Mouse (Mus musculus) myocyte (in vitro differentiated cells): ENCODE measurements at regions not wholly inside any gene's neighbourhood (a gene's known extent, or its start where the extent isn't known, plus 50 kb on each side); places are given as distances from the start of the nearest gene placed in this dataset.

Source experiments
- CEBPB ChIP-seq: IDR thresholded peaks from 2 replicates; pipeline ENCODE4 v1.6.1; 2011; ENCODE audit warnings: mild to moderate bottlenecking, moderate library complexity; ENCODE audit not compliant: poor library complexity, insufficient read depth, severe bottlenecking
- MAX ChIP-seq: IDR thresholded peaks from one replicate; pipeline ENCODE4 v1.6.1; 2011; ENCODE audit warnings: low read depth, mild to moderate bottlenecking, control low read depth
- MYOD1 ChIP-seq, 3 experiments: IDR thresholded peaks; one replicate each; pipeline ENCODE4 v1.6.1; 2011; ENCODE audit warnings: control low read depth in 2 of 3, low read depth in 2 of 3, mild to moderate bottlenecking in 2 of 3, moderate library complexity in 1 of 3; ENCODE audit not compliant: insufficient read length in 2 of 3, control insufficient read depth in 1 of 3
- MYOG ChIP-seq, 3 experiments: IDR thresholded peaks; one replicate each; pipeline ENCODE4 v1.6.1; 2011; ENCODE audit warnings: control low read depth in 2 of 3, low read depth in 2 of 3, mild to moderate bottlenecking in 2 of 3; ENCODE audit not compliant: insufficient read length in 2 of 3, control insufficient read depth in 1 of 3, insufficient read depth in 1 of 3
- POLR2A ChIP-seq: IDR thresholded peaks from one replicate; pipeline ENCODE4 v1.6.1; 2011; ENCODE audit warnings: low read depth, mild to moderate bottlenecking, control low read depth, moderate library complexity; ENCODE audit not compliant: insufficient read length
- SRF ChIP-seq: IDR thresholded peaks from one replicate; pipeline ENCODE4 v1.6.1; 2011; ENCODE audit warnings: low read depth; ENCODE audit not compliant: control insufficient read depth, insufficient read length
- USF1 ChIP-seq: IDR thresholded peaks from one replicate; pipeline ENCODE4 v1.6.1; 2011; ENCODE audit warnings: low read depth, mild to moderate bottlenecking, control low read depth, moderate library complexity

DNA sequence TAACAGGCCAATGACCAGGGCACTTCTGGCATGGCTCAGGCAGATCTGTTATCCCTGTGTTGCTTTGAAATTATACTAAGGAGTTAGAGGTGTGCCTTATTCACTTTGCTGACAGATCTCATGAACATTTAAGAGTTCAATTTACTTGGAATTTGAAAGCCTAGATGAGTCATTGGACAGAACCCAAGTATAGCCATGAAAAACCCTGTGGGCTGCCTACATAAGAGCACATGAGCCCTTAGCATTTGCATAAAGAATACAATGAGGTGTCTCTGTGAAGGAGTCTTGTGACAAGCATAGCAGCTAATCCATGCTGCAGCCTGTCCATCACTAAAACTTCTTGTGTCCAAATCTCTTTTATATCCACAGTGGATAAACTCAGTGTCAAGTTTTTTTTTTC lies 303.2 kb upstream of the Klf6 start:
- TF ChIP-seq MAX = no peak
- TF ChIP-seq USF1 = peak; percentile 26
- TF ChIP-seq POLR2A = no peak
- no peak for TF ChIP-seq MYOD1 (IDR thresholded peaks at IDR 0.05; ENCODE audit: control insufficient read depth in 1 of 3, insufficient read length in 2 of 3, low read depth in 2 of 3)
- no peak for TF ChIP-seq SRF
- TF ChIP-seq CEBPB = no peak
- no peak for TF ChIP-seq MYOG (IDR thresholded peaks at IDR 0.05; ENCODE audit: control insufficient read depth in 1 of 3, insufficient read depth in 1 of 3, insufficient read length in 2 of 3, low read depth in 2 of 3)
